32 mouse cellular contexts compared by ENCODE assay signal in genomic region chr14:104805332-104805731, GRCm38 (mm10).
"Had no signal": no experiment of that assay in that cellular context is flagged by ENCODE, and none has a peak within 500 bp of the region (broad histone marks: within the 10 kb centered on the region; RNA-seq: fewer than 3 reads in every experiment).

No protein-coding gene starts in this region.

- ATAC-seq: liver, embryonic 12.5 days; liver, postnatal 0 days; lung, postnatal 0 days; midbrain, embryonic 13.5 days; midbrain, embryonic 15.5 days; midbrain, embryonic 16.5 days had no signal

- H3K27ac ChIP-seq: limb, embryonic 10.5 days; limb, embryonic 12.5 days; limb, embryonic 13.5 days; limb, embryonic 15.5 days; liver, embryonic 12.5 days; liver, embryonic 13.5 days; liver, embryonic 14.5 days; liver, embryonic 15.5 days; lung, embryonic 15.5 days; macrophage; midbrain, embryonic 10.5 days; midbrain, embryonic 12.5 days; midbrain, embryonic 13.5 days; midbrain, embryonic 15.5 days; neural tube, embryonic 12.5 days had no signal

- DNase-seq: left cerebral cortex, postnatal 4 days; liver; liver, embryonic 13.5 days; liver, postnatal 0 days; lung, adult 18-20 months; lung, adult 2 months; lung, embryonic 14.5 days; lung, postnatal 10 days; lung, postnatal 14 days; lung, postnatal 36 days; lung, postnatal 4 days; midbrain, embryonic 14.5 days had no signal

- H3K4me3 ChIP-seq: limb, embryonic 10.5 days; limb, embryonic 12.5 days; limb, embryonic 13.5 days; limb, embryonic 15.5 days; liver, embryonic 12.5 days; liver, embryonic 13.5 days; liver, embryonic 15.5 days; lung, embryonic 15.5 days; megakaryocyte, embryonic 14.5 days; midbrain, embryonic 10.5 days; midbrain, embryonic 12.5 days; midbrain, embryonic 13.5 days; midbrain, embryonic 15.5 days; myocyte; neural tube, embryonic 12.5 days had no signal

- H3K4me1 ChIP-seq: limb, embryonic 10.5 days; limb, embryonic 12.5 days; limb, embryonic 15.5 days; liver, embryonic 12.5 days; liver, embryonic 13.5 days; liver, embryonic 15.5 days; lung, embryonic 15.5 days; midbrain, embryonic 10.5 days; midbrain, embryonic 12.5 days; midbrain, embryonic 13.5 days; midbrain, embryonic 15.5 days; neural tube, embryonic 12.5 days had no signal

- H3K36me3 ChIP-seq: limb, embryonic 10.5 days; limb, embryonic 12.5 days; limb, embryonic 13.5 days; limb, embryonic 15.5 days; liver, embryonic 12.5 days; liver, embryonic 13.5 days; liver, embryonic 15.5 days; lung, embryonic 15.5 days; midbrain, embryonic 10.5 days; midbrain, embryonic 12.5 days; midbrain, embryonic 13.5 days; midbrain, embryonic 15.5 days; neural tube, embryonic 12.5 days had no signal

- H3K4me2 ChIP-seq: limb, embryonic 12.5 days; limb, embryonic 13.5 days; limb, embryonic 15.5 days; liver, embryonic 11.5 days; liver, embryonic 12.5 days; liver, embryonic 13.5 days; liver, embryonic 15.5 days; lung, embryonic 14.5 days; lung, embryonic 15.5 days; midbrain, embryonic 11.5 days; midbrain, embryonic 12.5 days; midbrain, embryonic 13.5 days; midbrain, embryonic 15.5 days; neural tube, embryonic 12.5 days had no signal

- H3K9ac ChIP-seq: limb, embryonic 12.5 days; limb, embryonic 13.5 days; limb, embryonic 15.5 days; liver, embryonic 12.5 days; liver, embryonic 13.5 days; liver, embryonic 14.5 days; liver, embryonic 15.5 days; liver, postnatal 0 days; lung, embryonic 14.5 days; lung, embryonic 15.5 days; midbrain, embryonic 12.5 days; midbrain, embryonic 13.5 days; midbrain, embryonic 15.5 days; neural tube, embryonic 12.5 days had no signal

- H3K27me3 ChIP-seq: limb, embryonic 12.5 days; limb, embryonic 13.5 days; limb, embryonic 15.5 days; liver, embryonic 12.5 days; liver, embryonic 13.5 days; liver, embryonic 15.5 days; lung, embryonic 15.5 days; megakaryocyte, embryonic 14.5 days; midbrain, embryonic 12.5 days; midbrain, embryonic 13.5 days; midbrain, embryonic 15.5 days; neural tube, embryonic 12.5 days had no signal

- H3K9me3 ChIP-seq: limb, embryonic 10.5 days; limb, embryonic 12.5 days; limb, embryonic 13.5 days; limb, embryonic 15.5 days; liver, embryonic 12.5 days; liver, embryonic 13.5 days; liver, embryonic 15.5 days; lung, embryonic 15.5 days; midbrain, embryonic 10.5 days; midbrain, embryonic 12.5 days; midbrain, embryonic 13.5 days; midbrain, embryonic 15.5 days; neural tube, embryonic 12.5 days had no signal
